ENCODE assay signal across 8 mouse cellular contexts in the genomic region with DNA sequence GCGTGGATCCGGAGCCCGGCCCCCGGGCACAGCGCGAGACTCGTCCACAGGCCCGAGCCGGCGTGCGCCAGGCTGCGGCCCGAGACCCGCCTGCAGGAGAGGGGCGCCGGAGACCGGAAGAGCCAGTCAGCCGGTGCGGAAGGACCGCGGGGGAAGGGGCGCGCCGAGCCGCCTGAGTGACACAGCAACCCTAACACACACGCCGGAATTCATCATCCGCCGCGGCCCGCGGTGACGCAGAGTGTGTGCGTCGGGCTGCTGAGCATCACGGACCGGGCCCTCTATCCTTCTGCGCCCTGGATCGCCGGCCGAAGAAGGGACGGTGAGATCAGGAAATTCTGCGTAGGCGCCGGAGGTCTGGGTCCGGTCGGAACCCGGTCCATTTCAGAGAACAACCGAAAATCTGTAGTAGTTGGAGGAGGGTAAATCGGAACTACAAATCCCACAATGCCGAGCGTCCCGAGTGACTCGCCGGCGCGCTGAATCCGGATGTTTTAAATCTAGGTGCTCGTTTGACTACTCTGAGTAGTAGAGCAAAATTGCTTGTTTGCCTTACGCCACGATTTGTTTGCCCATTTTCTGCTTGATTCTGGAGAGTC. TPM values are rescaled to one million over a fixed set of nuclear protein-coding genes. Genes with fewer than 3 reads are reported as not detected.
A peak's percentile ranks its signal among the peaks of the same experiment; 100 is the strongest.
DNase-seq lines count a peak whose midpoint lies in the region; ATAC-seq and TF ChIP-seq lines count a peak whose summit lies in the region.

Plaa (minus strand) TSS at position 214 of the 599 bp plus-strand sequence.

- H3K27me3 ChIP-seq in G1E (ENCODE audit: insufficient read depth, low read length) = no peaks in the 10 kb centered on the region
- no peaks in the 10 kb centered on the region for H3K27me3 ChIP-seq in forebrain, postnatal 0 days (ENCODE audit: insufficient read depth, low read length)
- no peaks in the 10 kb centered on the region for H3K27me3 ChIP-seq in lung, embryonic 15.5 days

- TF ChIP-seq CTCF in G1E (IDR thresholded peaks at IDR 0.05; ENCODE audit: low read depth, low read length) = no peak
- TF ChIP-seq CTCF in forebrain, postnatal 0 days (IDR thresholded peaks at IDR 0.05; ENCODE audit: low read depth) = 0 out of 2 replicates have a peak, but pooled peaks have one; percentile 22

- ATAC-seq in G1E (ENCODE audit: extremely low read depth, insufficient number of reproducible peaks, low FRiP score, poor library complexity, severe bottlenecking) = peak; percentile 85
- ATAC-seq in forebrain, postnatal 0 days = peak; percentile 100
- ATAC-seq in lung, embryonic 15.5 days (ENCODE audit: borderline replicate concordance, extremely low read depth, low FRiP score, low TSS enrichment) = peak; percentile 99

- peaks cover 5% of the 10 kb centered on the region for H3K36me3 ChIP-seq in G1E (replicated peaks)
- H3K36me3 ChIP-seq in forebrain, postnatal 0 days (ENCODE audit: insufficient read depth) = no peaks in the 10 kb centered on the region
- no peaks in the 10 kb centered on the region for H3K36me3 ChIP-seq in lung, embryonic 15.5 days

- H3K4me3 ChIP-seq in G1E (ENCODE audit: low read depth, low read length) = peak within 1 kb of the TSS; percentile 98
- peak within 1 kb of the TSS; percentile 94 for H3K4me3 ChIP-seq in forebrain, postnatal 0 days (ENCODE audit: low read depth, low read length)
- peak within 1 kb of the TSS; percentile 98 for H3K4me3 ChIP-seq in lung, embryonic 15.5 days

- DNase-seq in G1E (ENCODE audit: low spot score) = peak; percentile 83
- DNase-seq in cerebellum, adult 18-20 months = peak; percentile 87 to 94
- DNase-seq in forebrain, postnatal 0 days = peak; percentile 96
- DNase-seq in heart, postnatal 4 days = peak; percentile 90
- DNase-seq in layer of hippocampus, adult 8-10 months (ENCODE audit: low spot score in 2 of 2) = peak; percentile 90 to 94
- DNase-seq in ovary, adult 18-20 months (ENCODE audit: low spot score) = peak; percentile 84
- peak; percentile 95 for DNase-seq in thymus, postnatal 0 days (ENCODE audit: low spot score)

- peaks cover 27% of the 10 kb centered on the region for H3K4me1 ChIP-seq in G1E (ENCODE audit: insufficient read depth, low read depth, low read length)
- H3K4me1 ChIP-seq in forebrain, postnatal 0 days (ENCODE audit: insufficient read depth) = peaks cover 8% of the 10 kb centered on the region
- H3K4me1 ChIP-seq in lung, embryonic 15.5 days = peaks cover 21% of the 10 kb centered on the region

- no peaks in the 10 kb centered on the region for H3K9me3 ChIP-seq in G1E (replicated peaks)
- H3K9me3 ChIP-seq in forebrain, postnatal 0 days (ENCODE audit: low read length) = no peaks in the 10 kb centered on the region
- no peaks in the 10 kb centered on the region for H3K9me3 ChIP-seq in lung, embryonic 15.5 days

- 2% methylated on average over 61 of the region's 61 CpGs for WGBS in forebrain, postnatal 0 days
- WGBS in lung, embryonic 15.5 days = under 1% methylated on average over 55 of the region's 61 CpGs

- peak within 1 kb of the TSS; percentile 81 for H3K4me2 ChIP-seq in forebrain, postnatal 0 days (ENCODE audit: low read depth)
- peak within 1 kb of the TSS; percentile 69 for H3K4me2 ChIP-seq in lung, embryonic 15.5 days

- H3K9ac ChIP-seq in forebrain, postnatal 0 days = peak within 1 kb of the TSS; percentile 90
- peak within 1 kb of the TSS; percentile 84 for H3K9ac ChIP-seq in lung, embryonic 15.5 days

- peak within 1 kb of the TSS; percentile 95 for H3K27ac ChIP-seq in forebrain, postnatal 0 days (ENCODE audit: low read depth, low read length)
- H3K27ac ChIP-seq in lung, embryonic 15.5 days = peak within 1 kb of the TSS; percentile 91

RNA-seq across cellular contexts. Expression of gene Plaa, which starts in this region (rescaled TPM):
- total RNA-seq in G1E (2014; fragmentation: Nextera tagmentation) (98.8 and 109 TPM in 2 replicates), G1E (2017) (114 and 117 TPM in 2 replicates)
- polyA plus RNA-seq in G1E (2012) = 62.9 and 77.6 TPM in 2 replicates
- total RNA-seq in forebrain, postnatal 0 days (2014; rRNA removed) = 81.4 and 111 TPM in 2 replicates
- polyA plus RNA-seq in forebrain, postnatal 0 days (2015; fragmentation: Nextera tagmentation; extraction: Ambion mirVana) = 63.3 and 74.3 TPM in 2 replicates
- total RNA-seq in heart, postnatal 4 days (2021) = 10 to 100 TPM; 49.9 to 52.3 TPM
- total RNA-seq in layer of hippocampus, adult 8-10 months (2022) = 10 to 100 TPM; 42.8 to 45.9 (median 44.8) TPM
- 62.6 and 65.0 TPM in 2 replicates for polyA plus RNA-seq in lung, embryonic 15.5 days (2015; fragmentation: Nextera tagmentation; extraction: Ambion mirVana)
- polyA plus RNA-seq in thymus, postnatal 0 days (2015; fragmentation: Nextera tagmentation; extraction: Ambion mirVana) = 67.5 and 74.6 TPM in 2 replicates

Comparison
In these comparisons a context has a peak if more than half of its experiments do, and no peak if none do; other contexts are left out.
1. Peak in every context shown above with its lines: DNase-seq, ATAC-seq, H3K4me3 ChIP-seq and H3K27ac ChIP-seq.